Mouse (Mus musculus): ENCODE data around the gene Pole2. TPM values are rescaled to one million over a fixed set of nuclear protein-coding genes. Genes with fewer than 3 reads are reported as not detected.

Pole2 gene
- total RNA-seq (2023): 5.8 and 8.6 TPM in 2 replicates

GRCm38 (mm10) chr12:69227776-69228466, at the start of gene Pole2:
Gene Pole2, minus strand, starts transcription at chr12:69228195.

DNA sequence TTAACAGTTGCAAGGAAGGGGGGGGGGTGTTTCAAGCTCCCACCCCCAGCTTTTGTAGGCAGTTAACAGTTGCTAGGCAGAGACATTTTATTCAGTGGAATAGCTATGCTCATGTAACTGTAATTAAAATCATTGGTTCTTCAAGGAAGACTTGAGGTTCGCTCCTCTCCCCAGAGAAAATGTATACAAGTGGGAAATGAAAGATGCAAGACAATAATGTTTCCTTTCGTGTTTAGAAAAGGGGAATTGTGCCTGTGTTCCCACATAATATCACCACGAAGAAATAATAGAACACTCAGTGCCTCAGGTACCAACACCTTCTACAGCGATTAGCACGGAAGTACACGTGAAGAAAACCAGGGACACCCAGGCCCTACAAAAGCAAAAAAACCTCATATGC, 12.9 kb upstream of the Pole2 start, which contains the start of gene Klhdc1:
TSS of gene Klhdc1 (plus strand) at position 301 of the 400 bp plus-strand sequence.

GRCm38 (mm10) chr12:69204052-69204833, 23.8 kb downstream of the Pole2 start, which contains the start of gene Gm49384:
Gene Gm49384, minus strand, starts transcription at chr12:69204267.

DNA sequence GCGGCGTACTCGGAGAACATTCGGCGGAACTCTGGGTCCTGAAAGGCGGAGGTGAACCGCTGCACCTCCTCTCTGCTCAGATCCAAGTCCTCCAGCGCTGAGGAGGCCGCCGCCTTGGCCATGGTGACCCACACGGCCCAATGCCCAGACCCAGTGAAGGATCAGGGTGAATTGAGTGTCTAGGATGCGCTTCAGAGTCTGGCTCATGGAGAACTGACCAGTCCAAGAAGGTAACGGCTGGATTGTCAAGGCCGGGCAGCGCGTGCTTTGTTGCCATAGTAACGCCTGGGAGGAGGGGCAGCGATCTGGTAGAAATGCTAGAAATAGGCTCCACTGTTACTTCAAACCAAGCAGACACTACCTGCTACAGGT, 29.8 kb downstream of the Pole2 start, which contains the start of gene Dnaaf2:
TSS of gene Dnaaf2 (minus strand) at position 266 of the 372 bp plus-strand sequence.

DNA sequence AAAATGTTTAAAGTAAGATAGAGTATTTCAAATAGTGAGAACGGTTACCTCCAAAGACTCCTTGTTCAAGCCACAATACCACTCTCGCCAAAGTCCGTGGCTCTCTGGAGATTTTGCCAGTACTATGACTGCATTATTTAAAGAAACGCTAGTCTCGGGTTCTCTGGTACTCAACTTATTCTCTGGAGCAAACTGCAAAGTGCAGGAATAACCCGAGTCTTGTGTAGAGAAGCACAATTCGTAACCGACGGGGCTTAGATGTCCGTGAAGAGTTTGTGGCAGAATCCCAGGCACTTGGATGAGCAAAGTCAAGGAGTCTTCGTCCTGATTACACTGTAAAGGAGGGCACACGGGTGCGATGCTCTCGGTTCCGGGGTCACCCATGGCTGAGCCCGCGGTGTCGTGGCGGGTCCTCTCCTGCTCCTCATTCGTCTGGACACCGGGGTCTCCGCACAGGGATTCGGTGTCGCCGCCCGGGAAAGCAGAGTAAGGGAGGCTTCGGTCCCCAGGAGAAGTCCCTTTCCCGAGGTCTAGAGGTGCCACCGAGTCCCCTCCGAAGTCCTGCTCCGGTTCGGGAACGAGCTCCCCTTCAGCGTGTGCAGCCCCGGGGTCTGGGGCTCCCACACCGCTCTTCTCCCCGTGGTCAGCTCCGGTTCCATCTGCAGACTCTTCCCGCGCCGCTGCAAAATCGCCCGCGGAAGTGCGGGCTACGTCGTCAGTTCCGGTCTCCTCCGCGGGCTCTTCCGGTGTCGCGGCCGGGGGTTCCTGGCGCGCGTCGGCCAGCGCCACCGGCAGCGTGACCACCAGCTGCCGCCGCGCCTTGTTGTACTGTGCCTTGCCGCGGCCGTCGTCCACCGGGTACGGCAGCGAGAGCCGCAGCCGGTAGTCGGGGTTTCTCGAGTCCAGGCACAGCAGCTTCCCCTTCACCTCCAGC, 31.3 kb downstream of the Pole2 start, which contains the start of gene Gm49383:
TSS of gene Gm49383 (minus strand) at position 661 of the 934 bp plus-strand sequence.

DNA sequence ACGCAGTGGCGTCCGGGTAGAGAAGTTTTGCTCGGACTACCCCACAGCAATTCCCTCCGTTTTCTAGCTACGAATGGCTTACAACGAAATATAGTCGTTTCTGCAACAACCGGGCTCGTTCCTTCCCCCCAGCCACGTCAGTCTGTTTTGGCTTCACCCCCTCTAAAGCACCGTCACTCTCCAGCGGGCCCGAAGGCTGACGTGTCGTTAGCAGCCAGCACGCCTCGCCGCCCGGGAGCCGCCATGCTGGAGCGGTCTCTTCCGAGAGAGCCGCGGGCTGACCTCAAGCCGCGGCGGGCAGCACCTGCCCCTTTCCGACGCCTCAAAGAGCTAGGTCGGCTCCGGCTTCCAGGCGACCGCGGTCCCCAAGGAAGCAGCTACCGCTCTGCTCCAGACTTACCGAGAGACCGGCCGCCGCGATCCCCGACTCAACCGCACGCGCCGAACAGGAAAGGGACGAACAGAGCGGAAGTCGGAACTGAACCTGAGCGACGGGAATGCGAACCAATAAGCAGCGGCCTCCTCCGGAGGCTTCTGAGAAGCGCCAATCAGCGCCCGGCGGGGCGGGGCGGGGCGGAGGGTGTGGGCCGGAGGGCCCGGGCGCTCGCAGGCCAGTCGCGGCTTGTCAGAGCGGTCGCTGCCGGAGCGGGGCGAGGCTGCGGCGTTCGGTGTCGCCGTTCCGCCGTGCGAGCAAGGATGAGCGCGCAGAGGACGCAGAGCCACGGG, 44.2 kb downstream of the Pole2 start, which contains the start of the genes Rpl36al and Mgat2:
TSS of gene Rpl36al (minus strand) at position 501 of the 726 bp plus-strand sequence.
TSS of gene Mgat2 (plus strand) at position 575 of the 726 bp plus-strand sequence.

GRCm38 (mm10) chr12:69168461-69169106, 59.4 kb downstream of the Pole2 start, which contains the start of gene Lrr1:
Gene Lrr1, plus strand, starts transcription at chr12:69168814.

DNA sequence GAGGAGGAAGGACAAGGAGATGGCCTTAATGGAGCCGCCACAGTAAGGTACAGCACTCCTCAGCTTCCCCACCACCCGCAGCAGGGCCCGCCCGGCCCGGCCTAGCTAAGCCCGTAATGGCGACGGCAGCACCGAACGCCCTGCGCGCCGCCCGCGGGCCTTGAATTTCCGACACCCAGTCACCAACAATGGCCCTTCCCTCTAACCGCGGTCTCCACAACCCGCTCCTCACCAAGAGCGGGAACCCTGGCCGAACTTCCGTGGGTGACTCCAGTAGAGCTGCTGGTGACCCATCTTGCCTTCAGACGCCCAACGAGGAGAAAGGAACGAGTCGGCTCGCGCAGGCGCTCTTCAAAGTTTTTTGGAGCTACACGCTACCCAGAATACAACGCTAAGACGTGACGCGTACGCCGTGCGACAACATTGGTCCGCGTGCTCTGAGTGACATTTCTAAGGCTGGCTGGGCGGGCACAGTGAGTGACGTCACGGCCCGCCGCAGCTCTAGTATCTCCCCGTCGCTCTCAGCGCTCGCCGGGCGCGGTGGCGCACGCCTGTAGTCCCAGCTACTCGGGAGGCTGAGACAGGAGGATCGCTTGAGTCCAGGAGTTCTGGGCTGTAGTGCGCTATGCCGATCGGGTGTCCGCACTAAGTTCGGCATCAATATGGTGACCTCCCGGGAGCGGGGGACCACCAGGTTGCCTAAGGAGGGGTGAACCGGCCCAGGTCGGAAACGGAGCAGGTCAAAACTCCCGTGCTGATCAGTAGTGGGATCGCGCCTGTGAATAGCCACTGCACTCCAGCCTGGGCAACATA, 69.0 kb downstream of the Pole2 start, which contains the start of gene Rps29:
TSS of gene Rps29 (minus strand) at position 422 of the 813 bp plus-strand sequence.

Other genes with a start within 250 kb of the Pole2 start
- 658 and 1,139 TPM in 2 replicates for gene Rps29, start 69.0 kb downstream of the Pole2 start, total RNA-seq (2023)
- gene Lrr1, start 59.4 kb downstream of the Pole2 start, total RNA-seq (2023): 5.7 and 6.2 TPM in 2 replicates
- gene Rpl36al, start 44.1 kb downstream of the Pole2 start, total RNA-seq (2023): 133 and 180 TPM in 2 replicates
- gene Mgat2, start 44.0 kb downstream of the Pole2 start, total RNA-seq (2023): 25.7 and 26.3 TPM in 2 replicates
- gene Gm49383, start 31.1 kb downstream of the Pole2 start, total RNA-seq (2023): 3.2 and 5.3 TPM in 2 replicates
- 1.3 and 1.7 TPM in 2 replicates for gene Dnaaf2, start 29.8 kb downstream of the Pole2 start, total RNA-seq (2023)
- gene Gm49384, start 23.9 kb downstream of the Pole2 start, total RNA-seq (2023): 2.3 and 4.2 TPM in 2 replicates
- gene Klhdc1, start 13.0 kb upstream of the Pole2 start, total RNA-seq (2023): 0.34 and 0.63 TPM in 2 replicates
- 20.7 and 20.9 TPM in 2 replicates for gene Klhdc2, start 68.5 kb upstream of the Pole2 start, total RNA-seq (2023)
- 35.0 and 43.5 TPM in 2 replicates for gene Nemf, start 129.0 kb upstream of the Pole2 start, total RNA-seq (2023)
- 163 and 204 TPM in 2 replicates for gene Arf6, start 144.0 kb upstream of the Pole2 start, total RNA-seq (2023)
- 0.93 and 1.9 TPM in 2 replicates for gene Gm9887, start 144.3 kb upstream of the Pole2 start, total RNA-seq (2023)

All from neutrophil, adult 65 days (primary cell).